Mouse (Mus musculus) thymus, adult 2 months (tissue): ENCODE data around the gene Myo3a. TPM values are rescaled to one million over a fixed set of nuclear protein-coding genes. Genes with fewer than 3 reads are reported as not detected.

Experiments used
- DNase-seq: peaks from one replicate; pipeline ENCODE4 v3.0.0; 2021
- H3K27ac ChIP-seq: fragments of 200-500 bp; 2 replicates; pipeline ENCODE4 v1.5.1; 2012; ENCODE audit warnings: low read length, control low read depth; ENCODE audit not compliant: control insufficient read depth, insufficient read depth
- H3K27me3 ChIP-seq: fragments of 200-500 bp; 2 replicates; pipeline ENCODE4 v1.6.1; 2012; ENCODE audit warnings: mild to moderate bottlenecking, low read length, moderate library complexity, mixed read lengths; ENCODE audit not compliant: control insufficient read depth, insufficient read depth
- H3K36me3 ChIP-seq: fragments of 200-500 bp; 2 replicates; pipeline ENCODE4 v1.6.1; 2012; ENCODE audit warnings: mild to moderate bottlenecking, low read length, moderate library complexity; ENCODE audit not compliant: control insufficient read depth, insufficient read depth
- H3K4me1 ChIP-seq: fragments of 200-500 bp; replicated peaks from 2 replicates; pipeline ENCODE4 v1.6.1; 2012; ENCODE audit warnings: low read length; ENCODE audit not compliant: control insufficient read depth, insufficient read depth
- H3K4me3 ChIP-seq: fragments of 200-500 bp; 2 replicates; pipeline ENCODE4 v1.5.1; 2012; ENCODE audit warnings: mild to moderate bottlenecking, low read length, control low read depth, moderate library complexity; ENCODE audit not compliant: control insufficient read depth, insufficient read depth
- CTCF ChIP-seq: fragments of 200-500 bp; IDR thresholded peaks from 2 replicates; pipeline ENCODE4 v1.5.1; 2012; ENCODE audit warnings: mild to moderate bottlenecking, control low read depth, low read length, moderate library complexity, borderline replicate concordance; ENCODE audit not compliant: control insufficient read depth, poor library complexity, insufficient read depth; ENCODE audit errors: extremely low read depth
- POLR2A ChIP-seq: fragments of 200-500 bp; IDR thresholded peaks from 2 replicates; pipeline ENCODE4 v1.6.1; 2012; ENCODE audit warnings: mild to moderate bottlenecking, low read length, control low read depth, moderate library complexity; ENCODE audit not compliant: control insufficient read depth, poor library complexity, insufficient read depth; ENCODE audit errors: extremely low read depth
- WGBS: fragments of 180-500 bp; shearing (Covaris S2); methylation state at CpG from one replicate; pipeline ENCODE4 v1.1.7; 2018; 5-methylcytosine and 5-hydroxymethylcytosine counted together
- polyA plus RNA-seq: library from polyadenylated mRNA; depleted of rRNA; stranded (reverse); fragments of >200 nt; gene quantifications from 2 replicates; pipeline ENCODE4 v1.2.3, GENCODE M21; 2012

Myo3a gene
- polyA plus RNA-seq, 1 experiment, result not detected

DNA sequence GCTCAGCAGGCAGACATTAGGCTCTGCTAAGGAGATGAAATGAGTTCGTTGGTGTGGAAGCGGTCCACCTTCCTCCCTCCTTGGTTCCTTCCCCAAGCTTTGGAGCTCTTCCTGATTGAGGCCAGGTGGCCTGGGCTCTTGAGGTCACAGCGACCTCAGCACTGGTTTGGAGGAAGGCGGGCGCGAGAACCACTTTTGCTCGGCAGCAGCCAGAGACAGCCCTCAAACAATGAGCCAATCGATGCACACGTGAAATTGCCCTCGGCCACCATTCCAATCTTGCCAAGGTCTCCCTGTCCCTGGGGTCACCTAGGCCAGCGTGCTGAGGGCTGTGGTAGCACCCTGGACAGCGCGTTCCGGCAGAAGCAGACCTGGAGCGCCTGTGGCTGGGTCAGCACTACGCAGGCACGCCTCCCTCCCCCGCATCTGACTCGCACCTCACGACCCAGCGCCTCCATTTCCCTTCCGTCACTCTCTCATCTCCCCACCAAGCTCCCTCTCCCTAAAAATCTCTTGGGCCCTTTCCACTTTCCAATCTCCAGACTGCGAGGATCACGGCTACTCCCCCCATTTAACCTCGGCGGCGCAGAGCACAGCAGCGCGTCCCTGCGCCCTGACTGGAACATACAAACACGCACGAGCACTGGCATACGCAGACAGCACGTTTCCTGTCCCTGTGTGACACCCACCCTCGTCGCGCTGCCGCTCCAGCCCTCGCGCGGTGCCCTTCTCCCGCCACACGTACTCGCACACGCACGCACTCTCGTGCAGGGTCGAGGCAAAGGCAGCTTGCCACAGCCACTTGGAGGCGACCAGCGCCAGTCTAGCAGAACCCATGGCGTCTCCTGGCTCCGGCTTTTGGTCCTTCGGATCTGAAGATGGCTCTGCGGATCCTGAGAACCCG lies 394.8 kb downstream of the Myo3a start, which contains the start of gene Gad2:
Gene Gad2, plus strand, starts transcription at position 378 of the 904 bp plus-strand sequence.
- TF ChIP-seq CTCF (no peak), POLR2A (no peak)
- Histone ChIP-seq H3K4me3 (no peak within 1 kb of the TSS), H3K36me3 (no peaks in the 10 kb centered on the region), H3K4me1 (no peaks in the 10 kb centered on the region), H3K27me3 (peaks cover 17% of the 10 kb centered on the region), H3K27ac (no peak within 1 kb of the TSS)
- DNase-seq, result no peak
- 2% methylated on average over 55 of the region's 55 CpGs for WGBS

DNA sequence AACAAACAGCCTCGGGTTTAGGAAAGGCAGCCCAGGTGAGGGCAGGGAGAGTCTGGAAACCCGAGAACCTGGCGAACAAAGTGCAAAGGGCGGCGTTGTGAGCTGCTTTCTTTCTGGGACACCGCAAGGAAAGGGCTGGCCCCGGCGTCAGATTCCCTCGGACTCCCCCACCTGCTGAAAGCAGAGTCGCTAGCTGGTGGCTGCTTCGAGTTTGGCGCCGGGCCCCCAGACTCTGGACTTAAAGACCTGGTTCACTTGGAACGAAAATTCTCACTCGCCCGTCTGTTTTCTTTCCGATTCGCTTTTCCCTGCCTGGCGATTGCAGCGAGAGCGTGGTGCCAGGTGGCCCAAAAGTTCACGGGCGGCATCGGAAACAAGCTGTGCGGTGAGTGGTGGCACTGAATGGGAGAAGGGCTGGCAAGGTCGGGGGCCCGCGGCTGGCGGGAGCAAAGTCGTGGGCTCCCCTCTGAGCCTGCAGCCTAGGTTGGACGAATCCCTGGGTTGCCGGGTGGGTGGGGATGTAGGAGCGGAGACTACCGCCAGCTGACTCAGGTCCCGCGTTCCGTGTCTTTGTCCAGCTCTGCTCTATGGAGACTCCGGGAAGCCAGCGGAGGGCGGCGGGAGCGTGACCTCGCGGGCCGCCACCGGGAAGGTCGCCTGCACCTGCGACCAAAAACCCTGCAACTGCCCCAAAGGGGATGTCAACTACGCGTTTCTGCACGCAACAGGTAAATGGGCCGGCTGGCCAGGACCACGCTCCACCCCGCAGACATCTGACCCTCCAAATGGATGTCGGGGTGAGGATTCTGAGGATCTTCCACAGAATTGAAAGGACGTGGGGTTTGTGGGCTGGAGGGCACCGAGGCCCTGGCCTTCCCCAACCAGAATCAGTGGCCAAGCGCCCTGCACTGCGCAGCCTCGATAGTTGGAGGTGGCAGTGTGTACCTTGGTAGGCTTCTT lies 396.1 kb downstream of the Myo3a start:
- Histone ChIP-seq H3K4me3 (no peak overlapping the region), H3K4me1 (no peaks in the 10 kb centered on the region), H3K27me3 (peaks cover 17% of the 10 kb centered on the region), H3K36me3 (no peaks in the 10 kb centered on the region), H3K27ac (no peak overlapping the region)
- 5% methylated on average over 60 of the region's 60 CpGs for WGBS
- no peak for DNase-seq
- TF ChIP-seq POLR2A, result no peak
- TF ChIP-seq CTCF, result no peak

DNA sequence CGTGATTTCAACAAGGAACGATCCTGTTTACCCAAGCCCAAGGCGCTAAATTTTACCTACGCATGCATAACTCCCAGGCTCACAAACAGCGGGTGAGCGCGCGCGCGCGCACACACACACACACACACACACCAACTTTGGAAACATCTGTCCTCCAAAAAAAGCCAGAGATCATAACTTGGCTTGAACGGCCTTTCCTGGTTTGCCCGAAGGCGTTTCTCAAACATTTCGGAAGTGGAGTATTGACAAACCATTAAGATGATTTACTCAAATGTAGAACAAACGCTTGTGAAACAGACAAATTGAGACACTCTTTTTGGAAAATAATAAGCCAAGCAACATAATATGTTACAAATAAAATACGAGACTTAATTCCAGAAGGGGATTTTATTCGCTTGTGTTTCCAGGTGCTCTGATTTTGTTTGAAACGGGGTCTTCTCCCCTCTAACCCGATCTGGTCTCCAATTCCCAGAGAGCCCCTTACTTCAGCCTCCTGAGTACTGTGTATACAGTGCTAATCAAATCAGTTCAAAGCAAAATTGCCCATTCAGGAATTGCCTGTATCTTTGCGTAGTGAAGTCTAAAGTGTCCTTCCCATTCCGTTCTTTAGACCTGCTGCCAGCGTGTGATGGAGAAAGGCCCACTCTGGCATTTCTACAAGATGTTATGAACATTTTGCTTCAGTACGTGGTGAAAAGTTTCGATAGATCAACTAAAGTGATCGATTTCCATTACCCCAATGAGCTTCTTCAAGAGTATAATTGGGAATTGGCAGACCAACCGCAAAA lies 397.1 kb downstream of the Myo3a start:
- Histone ChIP-seq H3K4me3 (no peak overlapping the region), H3K27ac (no peak overlapping the region), H3K27me3 (peaks cover 16% of the 10 kb centered on the region), H3K4me1 (no peaks in the 10 kb centered on the region), H3K36me3 (no peaks in the 10 kb centered on the region)
- 12% methylated on average over 27 of the region's 27 CpGs for WGBS
- no peak for TF ChIP-seq POLR2A
- no peak for TF ChIP-seq CTCF
- no peak for DNase-seq

DNA sequence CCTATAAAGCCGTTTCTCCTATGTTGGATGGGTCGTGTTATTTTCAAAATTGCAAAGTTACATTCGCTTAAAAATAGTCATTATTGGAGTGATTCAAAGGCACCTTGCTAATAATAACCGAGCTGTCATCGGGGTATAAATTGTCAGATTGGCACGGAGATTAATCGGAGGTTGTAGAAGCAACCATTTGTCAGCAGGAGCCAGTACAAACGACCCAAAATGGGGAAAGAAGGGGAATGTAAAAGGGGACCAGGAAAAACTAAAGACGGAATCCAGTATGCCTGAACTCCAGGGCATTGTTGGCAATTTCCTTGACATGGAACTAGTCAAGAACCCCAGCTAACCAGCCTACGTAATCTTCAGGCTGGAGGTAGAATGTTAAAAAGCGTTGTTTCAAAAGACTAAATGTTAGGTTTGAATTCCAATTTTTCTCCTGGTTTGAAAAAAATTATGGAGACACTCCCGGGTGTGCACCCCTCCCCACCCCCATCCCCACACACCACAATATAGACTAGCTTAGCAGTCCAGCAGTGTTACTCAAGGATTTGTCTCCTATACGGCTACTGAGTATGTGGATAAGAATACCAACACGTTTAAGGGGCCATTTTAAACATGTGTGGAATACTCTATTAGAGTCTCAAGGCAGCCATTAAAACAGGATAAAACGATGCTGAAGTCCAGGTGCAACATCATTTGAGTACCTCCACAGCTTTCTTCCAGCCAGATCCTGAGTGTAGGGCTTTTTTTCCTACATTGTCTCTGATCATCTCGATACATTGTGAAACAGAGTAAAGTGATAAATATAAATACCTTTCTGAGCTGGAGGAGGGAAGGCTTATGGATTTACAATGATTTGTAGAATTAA lies 398.0 kb downstream of the Myo3a start:
- Histone ChIP-seq H3K27me3 (peaks cover 12% of the 10 kb centered on the region), H3K27ac (no peak overlapping the region), H3K36me3 (no peaks in the 10 kb centered on the region), H3K4me3 (no peak overlapping the region), H3K4me1 (no peaks in the 10 kb centered on the region)
- TF ChIP-seq POLR2A, result no peak
- no peak for TF ChIP-seq CTCF
- no peak for DNase-seq
- 20% methylated on average over 16 of the region's 16 CpGs for WGBS

DNA sequence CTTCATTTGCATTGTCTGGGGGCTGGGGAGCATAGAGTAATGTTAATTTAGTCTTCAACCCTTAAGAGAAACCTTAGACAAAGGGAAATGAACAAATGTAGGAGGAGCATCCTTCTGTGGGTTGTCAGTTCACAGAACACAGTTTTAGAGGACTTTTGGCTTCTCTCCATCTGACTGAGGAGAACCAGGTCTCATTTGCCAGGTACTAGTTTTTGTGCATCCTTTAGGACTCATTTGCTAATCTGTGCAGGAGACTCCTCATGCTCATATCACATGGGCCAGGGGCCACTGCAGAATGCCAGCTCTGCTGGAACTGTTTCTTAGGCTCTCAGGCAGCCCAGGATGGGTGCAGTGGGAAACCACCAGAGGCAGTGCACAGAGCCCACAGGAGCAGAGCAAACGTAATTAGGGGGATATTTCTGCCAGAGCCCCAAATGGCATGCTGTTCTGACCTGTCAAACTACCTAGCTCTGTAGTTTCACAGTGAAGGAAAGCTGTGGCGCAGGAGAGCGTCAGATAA lies 399.9 kb downstream of the Myo3a start:
- no peak for TF ChIP-seq CTCF
- no peak for TF ChIP-seq POLR2A
- DNase-seq, result no peak
- WGBS, result 43% methylated on average over 3 of the region's 3 CpGs
- H3K4me1 ChIP-seq, result no peaks in the 10 kb centered on the region
- H3K4me3 ChIP-seq, result no peak overlapping the region
- no peak overlapping the region for H3K27ac ChIP-seq
- H3K27me3 ChIP-seq, result peaks cover 9% of the 10 kb centered on the region
- H3K36me3 ChIP-seq, result no peaks in the 10 kb centered on the region
